Mouse (Mus musculus) adrenal gland, adult 10 weeks (tissue): ENCODE results near the gene Hist1h2ap. TPM values are rescaled to one million over a fixed set of nuclear protein-coding genes. Genes with fewer than 3 reads are reported as not detected.

ENCODE experiments used
- polyA plus RNA-seq: library from polyadenylated mRNA; stranded (reverse); fragments of 350-450 nt; fragmentation: Illumina TruSeq; extraction: RNeasy Lipid Tissue Mini Kit (QIAGEN cat#74804); gene quantifications from one replicate; pipeline ENCODE4 v1.2.3, GENCODE M21; 2014; ENCODE audit warnings: low read depth, low replicate concordance

Hist1h2ap gene
- not detected for polyA plus RNA-seq

GRCm38 (mm10) chr13:21833461-21833860 is at the start of gene Hist1h2ap, which contains the start of gene Hist1h2br:
Hist1h2ap (minus strand) TSS chr13:21833507.
Hist1h2br (plus strand) TSS chr13:21833743.

GRCm38 (mm10) chr13:21831418-21832394 is 1.6 kb downstream of the Hist1h2ap start, which contains the start of gene Hist1h4n:
Hist1h4n (minus strand) TSS chr13:21832196.

GRCm38 (mm10) chr13:21811539-21811938 is 21.8 kb downstream of the Hist1h2ap start, which contains the start of gene Hist1h4m:
Hist1h4m (plus strand) TSS chr13:21811746.

DNA sequence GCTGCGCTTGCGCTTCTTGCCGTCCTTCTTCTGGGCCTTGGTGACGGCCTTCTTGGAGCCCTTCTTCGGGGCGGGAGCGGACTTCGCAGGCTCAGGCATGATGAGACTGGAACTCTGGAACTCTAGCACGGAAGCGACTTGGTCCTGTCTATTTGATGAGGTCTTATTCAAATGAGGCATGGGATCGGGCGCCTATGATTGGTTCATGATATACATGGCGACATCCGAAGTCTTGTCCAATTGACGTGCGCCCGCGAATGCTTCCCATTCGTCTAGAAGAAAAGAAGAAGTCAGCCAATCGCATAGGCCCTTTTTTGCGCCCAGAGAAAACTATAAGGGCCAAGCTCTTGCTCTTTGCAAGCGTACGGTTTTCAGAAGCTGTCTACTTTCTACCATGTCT is 23.2 kb downstream of the Hist1h2ap start, which contains the start of the genes Hist1h2bq and Hist1h2ao:
Gene Hist1h2bq, minus strand, starts transcription at position 125 of the 400 bp plus-strand sequence.
Gene Hist1h2ao, plus strand, starts transcription at position 393 of the 400 bp plus-strand sequence.

DNA sequence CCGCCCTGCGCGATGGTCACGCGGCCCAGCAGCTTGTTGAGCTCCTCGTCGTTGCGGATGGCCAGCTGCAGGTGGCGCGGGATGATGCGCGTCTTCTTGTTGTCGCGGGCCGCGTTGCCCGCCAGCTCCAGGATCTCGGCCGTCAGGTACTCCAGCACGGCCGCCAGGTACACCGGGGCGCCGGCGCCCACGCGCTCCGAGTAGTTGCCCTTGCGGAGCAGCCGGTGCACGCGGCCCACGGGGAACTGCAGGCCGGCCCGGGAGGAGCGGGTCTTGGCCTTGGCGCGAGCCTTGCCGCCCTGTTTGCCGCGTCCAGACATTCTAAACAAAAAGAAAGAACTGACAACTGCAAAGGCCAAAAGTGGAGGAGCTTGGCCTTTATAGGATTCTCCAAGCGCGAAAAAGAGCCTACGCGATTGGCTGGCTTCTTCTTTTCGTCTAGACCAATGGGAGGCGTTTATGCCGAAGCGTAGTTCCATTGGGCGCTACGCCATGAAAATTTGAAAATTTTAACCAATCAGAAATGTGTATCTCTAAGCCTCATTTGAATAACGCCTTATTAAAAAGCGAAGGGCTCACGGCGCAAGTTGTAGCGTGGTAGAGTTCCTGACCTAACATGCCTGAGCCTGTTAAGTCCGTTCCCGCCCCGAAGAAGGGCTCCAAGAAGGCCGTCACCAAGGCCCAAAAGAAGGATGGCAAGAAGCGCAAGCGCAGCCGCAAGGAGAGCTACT is 46.2 kb downstream of the Hist1h2ap start, which contains the start of the genes Hist1h2an and Hist1h2bp:
Gene Hist1h2an, minus strand, starts transcription at position 320 of the 731 bp plus-strand sequence.
Gene Hist1h2bp, plus strand, starts transcription at position 563 of the 731 bp plus-strand sequence.

DNA sequence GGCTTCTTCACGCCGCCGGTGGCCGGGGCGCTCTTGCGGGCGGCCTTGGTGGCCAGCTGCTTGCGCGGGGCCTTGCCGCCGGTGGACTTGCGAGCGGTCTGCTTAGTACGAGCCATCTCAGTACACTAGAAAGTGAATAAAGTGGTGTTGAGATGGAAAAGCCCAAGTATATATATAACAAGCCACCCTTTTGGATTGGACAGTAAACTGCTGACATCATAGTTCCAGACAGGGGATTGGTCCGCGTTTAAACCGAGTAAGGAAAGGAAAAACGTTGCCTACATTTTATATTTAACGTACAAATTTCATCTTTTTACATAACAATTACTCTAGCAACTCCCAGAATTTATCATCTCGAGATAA is 50.1 kb downstream of the Hist1h2ap start, which contains the start of gene Hist1h3i:
Gene Hist1h3i, minus strand, starts transcription at position 116 of the 363 bp plus-strand sequence.

Other genes starting within 250 kb of the Hist1h2ap start
- not detected for gene Olfr1362, start 219.5 kb downstream of the Hist1h2ap start, polyA plus RNA-seq
- not detected for gene Olfr11, start 191.0 kb downstream of the Hist1h2ap start, polyA plus RNA-seq
- gene Olfr1361, start 170.1 kb downstream of the Hist1h2ap start, polyA plus RNA-seq, result not detected
- not detected for gene Olfr1360, start 156.1 kb downstream of the Hist1h2ap start, polyA plus RNA-seq
- gene Olfr1359, start 135.4 kb downstream of the Hist1h2ap start, polyA plus RNA-seq, result not detected
- not detected for gene Hist1h2bl, start 117.4 kb downstream of the Hist1h2ap start, polyA plus RNA-seq
- gene Hist1h2ai, start 117.1 kb downstream of the Hist1h2ap start, polyA plus RNA-seq, result not detected
- gene Hist1h3h, start 115.8 kb downstream of the Hist1h2ap start, polyA plus RNA-seq, result not detected
- not detected for gene Hist1h2bm, start 111.5 kb downstream of the Hist1h2ap start, polyA plus RNA-seq
- gene Hist1h4j, start 98.4 kb downstream of the Hist1h2ap start, polyA plus RNA-seq, result not detected
- not detected for gene Hist1h4k, start 83.0 kb downstream of the Hist1h2ap start, polyA plus RNA-seq
- gene Hist1h2ak, start 79.7 kb downstream of the Hist1h2ap start, polyA plus RNA-seq, result not detected
- not detected for gene Hist1h2bn, start 79.4 kb downstream of the Hist1h2ap start, polyA plus RNA-seq
- not detected for gene Hist1h1b, start 52.9 kb downstream of the Hist1h2ap start, polyA plus RNA-seq
- not detected for gene Hist1h3i, start 50.1 kb downstream of the Hist1h2ap start, polyA plus RNA-seq
- gene Hist1h2an, start 46.3 kb downstream of the Hist1h2ap start, polyA plus RNA-seq, result not detected
- not detected for gene Hist1h2bp, start 46.0 kb downstream of the Hist1h2ap start, polyA plus RNA-seq
- not detected for gene Hist1h2bq, start 23.3 kb downstream of the Hist1h2ap start, polyA plus RNA-seq
- not detected for gene Hist1h2ao, start 23.0 kb downstream of the Hist1h2ap start, polyA plus RNA-seq
- gene Hist1h4m, start 21.8 kb downstream of the Hist1h2ap start, polyA plus RNA-seq, result not detected
- not detected for gene Hist1h4n, start 1.3 kb downstream of the Hist1h2ap start, polyA plus RNA-seq
- gene Hist1h2br, start 236 bp upstream of the Hist1h2ap start, polyA plus RNA-seq, result 1.2 TPM
- gene Zfp184, start 111.6 kb upstream of the Hist1h2ap start, polyA plus RNA-seq, result 2.9 TPM
- not detected for gene Pom121l2, start 147.7 kb upstream of the Hist1h2ap start, polyA plus RNA-seq
- gene Prss16, start 176.2 kb upstream of the Hist1h2ap start, polyA plus RNA-seq, result 0.35 TPM
- not detected for gene Hist1h2ah, start 202.1 kb upstream of the Hist1h2ap start, polyA plus RNA-seq
- gene Hist1h2bk, start 202.4 kb upstream of the Hist1h2ap start, polyA plus RNA-seq, result not detected
- 7.8 TPM for gene Hist1h4i, start 207.9 kb upstream of the Hist1h2ap start, polyA plus RNA-seq
- gene Hist1h2ag, start 209.4 kb upstream of the Hist1h2ap start, polyA plus RNA-seq, result not detected
- gene Hist1h2bj, start 209.7 kb upstream of the Hist1h2ap start, polyA plus RNA-seq, result not detected